Mouse (Mus musculus) naive thymus-derived CD4-positive, alpha-beta T cell, adult 5 months (primary cell): ENCODE data around the gene Msh5. TPM values are rescaled to one million over a fixed set of nuclear protein-coding genes. Genes with fewer than 3 reads are reported as not detected.

Experiments
- polyA plus RNA-seq: library from polyadenylated mRNA; unstranded; fragments of 100-300 nt; shearing (Covaris generic); gene quantifications from one replicate; pipeline ENCODE4 v1.2.1, GENCODE M21; 2017

Gene Msh5
- polyA plus RNA-seq, 1 experiment from 2014 or later, result 4.4 TPM

Other genes starting within 250 kb of the Msh5 start
- not detected for gene Cyp21a1, start 242.2 kb downstream of the Msh5 start, polyA plus RNA-seq
- gene Stk19, start 209.8 kb downstream of the Msh5 start, polyA plus RNA-seq, result 18.7 TPM
- 89.1 TPM for gene Dxo, start 209.7 kb downstream of the Msh5 start, polyA plus RNA-seq
- 137 TPM for gene Skiv2l, start 196.5 kb downstream of the Msh5 start, polyA plus RNA-seq
- gene Nelfe, start 196.4 kb downstream of the Msh5 start, polyA plus RNA-seq, result 27.2 TPM
- not detected for gene Cfb, start 184.2 kb downstream of the Msh5 start, polyA plus RNA-seq
- 0.32 TPM for gene Zbtb12, start 167.3 kb downstream of the Msh5 start, polyA plus RNA-seq
- gene Gm20547, start 164.7 kb downstream of the Msh5 start, polyA plus RNA-seq, result not detected
- not detected for gene C2, start 148.5 kb downstream of the Msh5 start, polyA plus RNA-seq
- 49.8 TPM for gene Ehmt2, start 148.3 kb downstream of the Msh5 start, polyA plus RNA-seq
- not detected for gene Slc44a4, start 132.3 kb downstream of the Msh5 start, polyA plus RNA-seq
- 116 TPM for gene Neu1, start 115.5 kb downstream of the Msh5 start, polyA plus RNA-seq
- gene Hspa1b, start 87.5 kb downstream of the Msh5 start, polyA plus RNA-seq, result 785 TPM
- gene Gm20481, start 76.8 kb downstream of the Msh5 start, polyA plus RNA-seq, result 42.4 TPM
- gene Hspa1a, start 74.6 kb downstream of the Msh5 start, polyA plus RNA-seq, result 403 TPM
- gene Hspa1l, start 74.0 kb downstream of the Msh5 start, polyA plus RNA-seq, result 0.17 TPM
- gene Lsm2, start 64.9 kb downstream of the Msh5 start, polyA plus RNA-seq, result 59.4 TPM
- gene Vars, start 45.8 kb downstream of the Msh5 start, polyA plus RNA-seq, result 151 TPM
- gene Vwa7, start 30.2 kb downstream of the Msh5 start, polyA plus RNA-seq, result not detected
- gene Sapcd1, start 18.7 kb downstream of the Msh5 start, polyA plus RNA-seq, result not detected
- gene Clic1, start 3.2 kb upstream of the Msh5 start, polyA plus RNA-seq, result 228 TPM
- gene Ddah2, start 12.3 kb upstream of the Msh5 start, polyA plus RNA-seq, result 0.95 TPM
- gene Ly6g6c, start 18.6 kb upstream of the Msh5 start, polyA plus RNA-seq, result not detected
- not detected for gene Mpig6b, start 19.4 kb upstream of the Msh5 start, polyA plus RNA-seq
- gene Ly6g6e, start 30.2 kb upstream of the Msh5 start, polyA plus RNA-seq, result not detected
- not detected for gene Ly6g6d, start 31.3 kb upstream of the Msh5 start, polyA plus RNA-seq
- gene Ly6g6f, start 38.9 kb upstream of the Msh5 start, polyA plus RNA-seq, result not detected
- 90.2 TPM for gene Abhd16a, start 42.5 kb upstream of the Msh5 start, polyA plus RNA-seq
- not detected for gene Ly6g5c, start 61.5 kb upstream of the Msh5 start, polyA plus RNA-seq
- gene Ly6g5b, start 68.7 kb upstream of the Msh5 start, polyA plus RNA-seq, result 1.2 TPM
- gene Gpank1, start 74.7 kb upstream of the Msh5 start, polyA plus RNA-seq, result 64.4 TPM
- gene Csnk2b, start 75.3 kb upstream of the Msh5 start, polyA plus RNA-seq, result 190 TPM
- 0.75 TPM for gene D17H6S53E, start 79.6 kb upstream of the Msh5 start, polyA plus RNA-seq
- gene Apom, start 85.3 kb upstream of the Msh5 start, polyA plus RNA-seq, result not detected
- 77.8 TPM for gene Bag6, start 88.4 kb upstream of the Msh5 start, polyA plus RNA-seq
- 31.3 TPM for gene Prrc2a, start 118.2 kb upstream of the Msh5 start, polyA plus RNA-seq
- gene Aif1, start 129.3 kb upstream of the Msh5 start, polyA plus RNA-seq, result not detected
- gene Lst1, start 141.7 kb upstream of the Msh5 start, polyA plus RNA-seq, result 1.8 TPM
- gene Ltb, start 147.7 kb upstream of the Msh5 start, polyA plus RNA-seq, result 754 TPM
- gene Tnf, start 155.3 kb upstream of the Msh5 start, polyA plus RNA-seq, result 4.2 TPM
- gene Lta, start 158.6 kb upstream of the Msh5 start, polyA plus RNA-seq, result 24.6 TPM
- gene Gm16181, start 174.1 kb upstream of the Msh5 start, polyA plus RNA-seq, result not detected
- gene Atp6v1g2, start 186.9 kb upstream of the Msh5 start, polyA plus RNA-seq, result 1.4 TPM
- gene Nfkbil1, start 189.0 kb upstream of the Msh5 start, polyA plus RNA-seq, result 16.0 TPM
- 192 TPM for gene Ddx39b, start 195.0 kb upstream of the Msh5 start, polyA plus RNA-seq
- gene H2-D1, start 216.0 kb upstream of the Msh5 start, polyA plus RNA-seq, result 5,786 TPM